Mouse (Mus musculus) 416B (cell line): ENCODE measurements around the gene Chac1.
A peak's percentile ranks its signal among the peaks of the same experiment; 100 is the strongest.

Experiments used
- DNase-seq: peaks from one replicate; pipeline ENCODE4 v3.0.0; 2011; ENCODE audit warnings: low read depth

The Chac1 gene

GRCm38 (mm10) chr2:119327942-119328526, 23.0 kb upstream of the Chac1 start:
- no peak for DNase-seq

DNA sequence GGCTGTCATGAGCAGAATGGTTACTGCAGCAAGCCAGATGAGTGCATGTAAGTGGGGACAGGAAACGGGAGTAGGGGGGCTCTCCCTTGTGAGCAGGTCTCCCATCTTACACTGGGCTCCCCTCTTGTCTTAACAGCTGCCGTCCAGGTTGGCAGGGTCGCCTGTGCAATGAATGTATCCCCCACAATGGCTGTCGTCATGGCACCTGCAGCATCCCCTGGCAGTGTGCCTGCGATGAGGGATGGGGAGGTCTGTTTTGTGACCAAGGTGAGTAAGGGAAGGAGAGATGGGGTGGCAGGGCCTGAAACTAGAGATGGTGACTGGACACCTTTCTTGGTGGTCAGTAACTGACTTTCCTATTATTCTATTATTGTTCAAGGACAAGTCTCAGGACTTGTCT, 22.5 kb upstream of the Chac1 start:
- no peak for DNase-seq

- no peak for DNase-seq
Measured at GRCm38 (mm10) chr2:119329123-119329817, 21.8 kb upstream of the Chac1 start.

GRCm38 (mm10) chr2:119330795-119331194, 20.2 kb upstream of the Chac1 start:
- no peak for DNase-seq

DNA sequence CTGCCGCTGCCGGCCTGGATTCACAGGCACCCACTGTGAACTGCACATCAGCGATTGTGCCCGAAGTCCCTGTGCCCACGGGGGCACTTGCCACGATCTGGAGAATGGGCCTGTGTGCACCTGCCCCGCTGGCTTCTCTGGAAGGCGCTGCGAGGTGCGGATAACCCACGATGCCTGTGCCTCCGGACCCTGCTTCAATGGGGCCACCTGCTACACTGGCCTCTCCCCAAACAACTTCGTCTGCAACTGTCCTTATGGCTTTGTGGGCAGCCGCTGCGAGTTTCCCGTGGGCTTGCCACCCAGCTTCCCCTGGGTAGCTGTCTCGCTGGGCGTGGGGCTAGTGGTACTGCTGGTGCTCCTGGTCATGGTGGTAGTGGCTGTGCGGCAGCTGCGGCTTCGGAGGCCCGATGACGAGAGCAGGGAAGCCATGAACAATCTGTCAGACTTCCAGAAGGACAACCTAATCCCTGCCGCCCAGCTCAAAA, 18.8 kb upstream of the Chac1 start:
- no peak for DNase-seq

GRCm38 (mm10) chr2:119334135-119334534, 16.9 kb upstream of the Chac1 start:
- no peak for DNase-seq

GRCm38 (mm10) chr2:119334964-119335525, 16.0 kb upstream of the Chac1 start:
- DNase-seq: no peak

- DNase-seq: no peak
Measured at GRCm38 (mm10) chr2:119335535-119335934, 15.5 kb upstream of the Chac1 start.

- DNase-seq: no peak
Measured at GRCm38 (mm10) chr2:119336002-119336401, 15.0 kb upstream of the Chac1 start.

- DNase-seq: peak; percentile 59
Measured at GRCm38 (mm10) chr2:119336470-119336869, 14.6 kb upstream of the Chac1 start.

- DNase-seq: peak; percentile 91
Measured at GRCm38 (mm10) chr2:119337425-119338265, 13.4 kb upstream of the Chac1 start.

DNA sequence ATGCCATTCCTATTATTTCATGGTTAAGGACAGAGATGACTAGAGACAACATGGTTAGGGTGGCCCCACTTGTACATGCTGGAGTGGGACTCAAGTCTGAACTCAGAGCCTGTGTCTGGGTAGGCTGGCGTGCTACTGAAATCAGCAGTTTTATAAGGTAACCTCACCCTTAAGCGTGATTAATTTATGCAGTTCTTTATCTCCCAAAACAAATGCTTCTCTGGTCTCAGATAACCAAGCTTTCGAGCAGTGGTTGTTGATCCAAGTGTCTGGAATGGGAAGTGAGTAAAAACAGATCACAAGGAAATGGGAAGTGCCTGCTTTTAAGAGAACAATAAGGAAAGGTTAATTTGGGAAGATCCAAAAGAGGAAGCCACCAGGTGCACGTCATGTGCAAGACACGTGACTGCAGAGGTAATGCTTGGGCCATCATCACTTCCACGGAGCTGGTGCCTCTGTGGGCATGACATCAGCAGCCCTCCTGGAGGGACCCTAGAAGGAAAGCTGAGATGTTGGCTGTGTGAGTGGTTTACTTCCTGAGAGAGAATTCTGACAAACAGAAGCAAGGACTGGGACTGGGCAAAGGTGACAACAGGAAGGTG, 6.4 kb upstream of the Chac1 start:
- DNase-seq: no peak

GRCm38 (mm10) chr2:119353707-119354106, 2.7 kb downstream of the Chac1 start:
- no peak for DNase-seq

- no peak for DNase-seq
Measured at GRCm38 (mm10) chr2:119355089-119355488, 4.1 kb downstream of the Chac1 start.

DNA sequence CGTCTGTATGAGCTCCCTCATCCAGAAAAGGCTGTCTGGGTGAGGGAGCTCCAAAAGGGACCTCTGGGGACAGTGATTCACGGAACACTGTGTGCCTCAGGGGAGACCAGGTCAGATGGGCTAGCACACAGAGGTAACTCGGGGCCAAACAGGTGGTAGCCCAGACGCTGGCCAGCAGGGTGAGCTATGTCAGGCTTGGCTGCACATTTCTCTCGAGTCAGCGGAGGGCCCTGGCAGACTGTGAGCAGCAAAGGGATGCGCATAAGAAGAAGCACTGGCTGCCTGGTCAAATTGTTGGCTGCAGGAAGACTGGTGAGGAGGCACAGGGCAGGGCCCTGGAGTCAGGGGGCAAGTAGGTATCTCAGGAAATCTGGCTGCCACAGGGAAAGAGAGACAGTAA, 4.6 kb downstream of the Chac1 start:
- peak; percentile 38 for DNase-seq

DNA sequence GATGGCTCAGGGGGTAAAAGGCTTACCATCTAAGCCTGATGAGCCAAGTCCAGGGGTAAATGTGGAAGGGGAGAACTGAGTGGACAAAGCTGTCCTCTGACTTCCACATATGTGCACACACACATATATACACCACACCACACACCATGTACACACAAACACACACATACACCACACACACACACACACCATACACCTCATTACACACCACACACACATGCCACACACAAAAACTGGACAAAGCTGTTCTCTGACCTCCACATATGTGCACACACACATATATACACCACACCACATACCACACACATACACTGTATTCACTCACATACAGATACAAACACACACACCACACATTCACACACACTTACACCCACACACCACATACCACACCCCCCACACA, 5.3 kb downstream of the Chac1 start:
- no peak for DNase-seq

GRCm38 (mm10) chr2:119356805-119357204, 5.8 kb downstream of the Chac1 start:
- DNase-seq: peak; percentile 59

DNA sequence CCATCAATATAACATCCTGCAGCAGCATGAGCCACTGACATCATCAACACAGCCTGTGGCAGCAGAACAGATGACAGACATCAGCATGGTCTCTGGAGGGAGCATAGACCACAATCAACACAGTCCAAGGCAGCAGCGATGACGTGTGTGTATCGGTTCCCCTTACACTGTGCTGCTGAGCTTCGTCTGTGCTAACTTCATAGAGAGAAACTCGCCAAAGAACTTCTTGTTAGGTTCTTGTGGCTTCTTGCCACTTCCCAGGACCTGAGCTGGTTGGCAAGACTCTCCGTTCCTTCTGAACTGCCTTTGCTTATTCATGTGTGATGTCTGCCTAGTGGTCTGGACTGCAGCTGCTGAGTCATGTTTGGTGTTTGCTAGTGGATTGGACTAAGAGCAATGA, 7.2 kb downstream of the Chac1 start:
- peak; percentile 90 for DNase-seq

GRCm38 (mm10) chr2:119359721-119360291, 8.8 kb downstream of the Chac1 start:
- peak; percentile 90 for DNase-seq

DNA sequence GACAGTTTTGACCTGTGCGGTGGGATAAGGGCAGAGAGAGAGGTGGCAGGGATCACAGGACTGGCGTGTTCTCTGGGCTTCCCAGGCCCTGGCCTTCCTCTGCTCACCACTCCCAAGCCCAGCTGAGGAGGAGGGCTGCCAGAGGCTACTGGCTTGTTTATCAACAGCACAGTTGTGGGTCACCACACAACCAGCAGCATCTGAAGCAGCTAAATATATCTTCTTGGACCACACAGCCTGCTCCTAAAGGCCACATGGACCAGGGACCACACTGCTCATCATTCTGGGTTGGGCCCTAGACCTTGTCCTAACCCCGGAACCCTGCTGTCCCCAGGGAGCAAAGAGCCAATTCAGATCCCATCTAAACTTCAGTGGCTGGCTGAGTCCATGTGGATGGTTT, 13.9 kb downstream of the Chac1 start:
- no peak for DNase-seq

DNA sequence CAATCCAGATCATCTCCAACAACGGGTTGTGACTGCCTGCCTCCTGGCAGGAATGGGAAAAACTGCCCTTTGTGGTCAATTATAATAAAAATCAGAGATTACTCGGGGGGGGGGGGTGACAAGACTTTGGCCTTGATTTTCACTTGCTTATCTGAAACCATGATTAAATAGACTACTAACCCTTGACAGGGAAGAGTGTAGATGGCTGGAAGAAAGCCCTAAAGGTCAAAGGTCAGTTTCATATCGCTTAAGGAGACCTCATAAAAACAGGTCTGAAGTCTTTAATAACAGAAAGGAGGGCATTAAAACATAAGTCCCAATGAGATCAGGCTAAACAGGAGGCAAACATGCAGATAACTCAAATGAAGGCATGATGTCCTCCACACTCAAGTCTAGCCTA, 16.3 kb downstream of the Chac1 start:
- DNase-seq: no peak

GRCm38 (mm10) chr2:119370116-119370515, 19.1 kb downstream of the Chac1 start:
- no peak for DNase-seq
